Mouse (Mus musculus): Measurements from ENCODE around the gene Gm20547.

- TF ChIP-seq POLR2A (IDR thresholded peaks at IDR 0.05; ENCODE audit: borderline replicate concordance, extremely low read depth, low read depth, low read length), result no peak
- no peak for TF ChIP-seq CTCF (IDR thresholded peaks at IDR 0.05; ENCODE audit: insufficient read depth, low read length)
These were observed 34.5 kb upstream of the Gm20547 start for GRCm38 (mm10) chr17:34916316-34916715.

All from lung, adult 2 months (tissue).